Mouse (Mus musculus) stomach, embryonic 14.5 days (tissue): ENCODE measurements around the gene Ank3. TPM values are rescaled to one million over a fixed set of nuclear protein-coding genes. Genes with fewer than 3 reads are reported as not detected.

Source experiments
- ATAC-seq: fragments of 200-750 bp; cut with Nextera tagmentation; 2 replicates; pipeline ENCODE4 v1.8.0; 2017; ENCODE audit warnings: low read depth, moderate TSS enrichment; ENCODE audit not compliant: insufficient number of reproducible peaks, insufficient read depth, low FRiP score
- H3K27ac ChIP-seq: fragments of 300-500 bp; sonication (generic); 2 replicates; pipeline ENCODE4 v1.5.1; 2014; ENCODE audit warnings: mild to moderate bottlenecking, low read length, moderate library complexity, mixed read lengths
- H3K27me3 ChIP-seq: fragments of 300-500 bp; sonication (generic); 2 replicates; pipeline ENCODE4 v1.6.1; 2014; ENCODE audit warnings: low read length, control low read depth, mixed read lengths; ENCODE audit not compliant: control insufficient read depth, insufficient read depth
- H3K36me3 ChIP-seq: fragments of 300-500 bp; sonication (generic); 2 replicates; pipeline ENCODE4 v1.6.1; 2014; ENCODE audit warnings: mild to moderate bottlenecking, control low read depth, low read length, moderate library complexity, mixed read lengths; ENCODE audit not compliant: control insufficient read depth, insufficient read depth
- H3K4me1 ChIP-seq: fragments of 300-500 bp; sonication (generic); 2 replicates; pipeline ENCODE4 v1.6.1; 2014; ENCODE audit warnings: low read length, control low read depth, mixed read lengths; ENCODE audit not compliant: control insufficient read depth, insufficient read depth
- H3K4me2 ChIP-seq: fragments of 300-500 bp; sonication (generic); replicated peaks from 2 replicates; pipeline ENCODE4 v1.6.1; 2014; ENCODE audit warnings: low read depth, low read length, control low read depth
- H3K4me3 ChIP-seq: fragments of 300-500 bp; sonication (generic); 2 replicates; pipeline ENCODE4 v1.5.1; 2014; ENCODE audit warnings: low read depth, low read length, control low read depth
- H3K9ac ChIP-seq: fragments of 300-500 bp; sonication (generic); replicated peaks from 2 replicates; pipeline ENCODE4 v1.6.1; 2014; ENCODE audit warnings: low read depth, mild to moderate bottlenecking, control low read depth, low read length, moderate library complexity, mixed read lengths
- H3K9me3 ChIP-seq: fragments of 300-500 bp; sonication (generic); 2 replicates; pipeline ENCODE4 v1.6.1; 2016; ENCODE audit warnings: low read depth, low read length, control low read depth; ENCODE audit not compliant: control insufficient read depth
- WGBS: fragments of 180-500 bp; shearing (Covaris S2); extraction: QIAGEN DNeasy Blood & Tissue Kit; methylation state at CpG from one replicate; pipeline ENCODE4 v1.1.7; 2014; 5-methylcytosine and 5-hydroxymethylcytosine counted together
- polyA plus RNA-seq: library from polyadenylated mRNA; unstranded; fragments of >200 nt; fragmentation: Nextera tagmentation; extraction: Ambion mirVana; gene quantifications from 2 replicates; pipeline ENCODE4 v1.2.1, GENCODE M21; 2014

The Ank3 gene
- polyA plus RNA-seq, 1 experiment from 2014 or later = 46.1 TPM

GRCm38 (mm10) chr10:69696019-69696418 lies 297.4 kb downstream of the Ank3 start:
- H3K36me3 ChIP-seq = no peaks in the 10 kb centered on the region
- H3K4me1 ChIP-seq = no peaks in the 10 kb centered on the region
- no peak overlapping the region for H3K4me2 ChIP-seq
- WGBS = 70% methylated on average over 9 of the region's 9 CpGs
- no peaks in the 10 kb centered on the region for H3K9me3 ChIP-seq
- no peak overlapping the region for H3K9ac ChIP-seq
- H3K27me3 ChIP-seq = no peaks in the 10 kb centered on the region
- H3K27ac ChIP-seq = no peak overlapping the region
- ATAC-seq = no peak
- no peak overlapping the region for H3K4me3 ChIP-seq

DNA sequence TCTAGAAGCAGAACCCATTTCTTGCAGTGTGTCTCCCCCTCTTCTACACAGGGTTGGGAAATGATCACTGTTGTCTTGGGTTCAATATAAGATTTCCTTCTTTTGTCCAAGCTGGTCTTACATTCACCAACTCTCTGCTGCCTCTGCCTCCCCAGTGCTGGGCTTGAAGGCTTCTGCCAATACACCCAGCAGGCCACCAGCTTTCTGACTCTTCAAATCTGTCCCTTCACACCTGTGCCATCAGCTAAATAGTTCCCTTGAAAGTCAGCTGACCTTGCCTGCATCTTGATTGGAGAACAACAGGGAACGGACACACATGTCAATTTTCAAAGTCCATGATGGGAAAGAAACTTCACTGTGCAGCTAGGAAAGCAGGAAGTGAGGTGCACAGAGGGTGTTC lies 300.1 kb downstream of the Ank3 start:
- ATAC-seq = no peak
- Histone ChIP-seq H3K9ac (no peak overlapping the region), H3K27ac (no peak overlapping the region), H3K4me2 (no peak overlapping the region), H3K4me1 (no peaks in the 10 kb centered on the region), H3K4me3 (no peak overlapping the region), H3K36me3 (no peaks in the 10 kb centered on the region), H3K27me3 (no peaks in the 10 kb centered on the region), H3K9me3 (no peaks in the 10 kb centered on the region)
- 87% methylated on average over 1 of the region's 1 CpGs for WGBS

DNA sequence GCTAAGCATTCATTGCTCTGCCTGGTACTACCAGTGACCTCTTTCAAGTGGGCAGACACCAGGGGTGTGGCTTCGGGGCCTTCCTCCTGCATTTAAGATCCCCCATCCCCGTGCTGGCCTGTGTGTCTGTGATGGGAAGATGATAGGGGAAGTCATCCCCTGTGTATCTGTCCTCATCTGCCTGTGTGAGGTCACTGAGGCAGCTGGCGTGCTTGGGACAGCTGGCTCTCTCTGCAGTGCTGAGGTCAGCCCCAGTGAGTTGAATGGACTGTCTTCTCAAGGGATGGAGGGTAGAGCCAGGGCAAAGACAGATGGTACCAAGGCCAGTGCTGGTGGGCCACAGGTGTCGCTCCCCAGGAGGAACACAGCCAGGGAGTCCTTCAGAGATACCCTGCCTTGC lies 302.7 kb downstream of the Ank3 start:
- no peak for ATAC-seq
- no peaks in the 10 kb centered on the region; the same call in 1 of the 2 replicates for H3K4me1 ChIP-seq
- no peaks in the 10 kb centered on the region for H3K27me3 ChIP-seq
- H3K27ac ChIP-seq = no peak overlapping the region
- WGBS = 45% methylated on average over 4 of the region's 4 CpGs
- no peaks in the 10 kb centered on the region for H3K9me3 ChIP-seq
- H3K9ac ChIP-seq = no peak overlapping the region
- H3K4me3 ChIP-seq = no peak overlapping the region
- H3K36me3 ChIP-seq = no peaks in the 10 kb centered on the region
- H3K4me2 ChIP-seq = no peak overlapping the region

DNA sequence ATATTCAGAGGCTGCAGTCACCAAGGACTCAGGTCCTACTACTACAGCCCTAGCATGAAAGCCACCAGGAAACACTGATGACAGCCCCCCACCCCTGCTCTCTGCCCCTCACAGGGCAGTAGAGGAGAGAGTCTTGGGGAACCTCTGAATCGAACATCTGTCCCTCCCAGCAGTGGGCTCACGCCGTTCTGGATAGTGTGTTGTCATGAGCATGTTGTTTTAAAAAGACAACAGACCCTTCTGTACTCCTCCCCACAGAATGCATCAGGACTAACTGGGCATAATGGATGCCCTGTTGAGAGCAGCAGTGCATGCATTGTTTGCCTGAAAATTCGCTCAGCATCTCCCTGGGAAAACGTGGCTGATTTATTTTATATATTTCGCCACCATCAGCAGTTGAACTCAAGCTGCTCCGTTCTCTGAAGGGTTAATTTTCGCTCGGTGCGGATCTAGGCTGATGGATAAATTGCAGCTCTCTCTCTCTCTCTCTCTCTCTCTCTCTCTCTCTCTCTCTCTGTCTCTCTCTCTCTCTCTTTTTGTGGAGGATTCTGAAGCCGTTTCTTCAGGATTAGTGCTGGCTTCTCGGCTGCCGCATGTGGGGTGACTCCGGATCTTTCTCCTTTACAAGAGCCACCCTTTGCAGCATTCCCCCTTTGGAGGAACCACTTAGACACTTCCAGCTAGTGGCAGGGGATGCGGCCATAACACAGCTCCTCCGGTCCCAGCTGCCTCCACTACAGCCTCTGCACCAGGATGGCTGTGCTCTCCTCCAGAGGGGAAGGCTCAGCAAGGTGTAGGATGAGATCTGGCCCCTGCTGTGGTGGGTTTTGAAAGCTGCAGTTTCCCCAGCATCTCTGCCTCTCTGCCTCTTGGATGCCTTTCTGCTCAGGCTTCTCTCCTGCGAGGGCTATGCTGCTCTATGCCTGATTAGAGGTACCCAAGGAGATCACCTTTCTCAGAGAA lies 307.5 kb downstream of the Ank3 start:
- H3K27me3 ChIP-seq = no peaks in the 10 kb centered on the region
- no peaks in the 10 kb centered on the region; the same call in 1 of the 2 replicates for H3K4me1 ChIP-seq
- peak overlapping the region; percentile 39 for H3K4me2 ChIP-seq
- no peaks in the 10 kb centered on the region for H3K36me3 ChIP-seq
- H3K9ac ChIP-seq = no peak overlapping the region
- H3K9me3 ChIP-seq = no peaks in the 10 kb centered on the region
- ATAC-seq = peak; percentile 61; the same call in 1 of the 2 replicates
- no peak overlapping the region for H3K27ac ChIP-seq
- peak overlapping the region; percentile 9; the same call in 1 of the 2 replicates for H3K4me3 ChIP-seq
- WGBS = 11% methylated on average over 17 of the region's 17 CpGs

DNA sequence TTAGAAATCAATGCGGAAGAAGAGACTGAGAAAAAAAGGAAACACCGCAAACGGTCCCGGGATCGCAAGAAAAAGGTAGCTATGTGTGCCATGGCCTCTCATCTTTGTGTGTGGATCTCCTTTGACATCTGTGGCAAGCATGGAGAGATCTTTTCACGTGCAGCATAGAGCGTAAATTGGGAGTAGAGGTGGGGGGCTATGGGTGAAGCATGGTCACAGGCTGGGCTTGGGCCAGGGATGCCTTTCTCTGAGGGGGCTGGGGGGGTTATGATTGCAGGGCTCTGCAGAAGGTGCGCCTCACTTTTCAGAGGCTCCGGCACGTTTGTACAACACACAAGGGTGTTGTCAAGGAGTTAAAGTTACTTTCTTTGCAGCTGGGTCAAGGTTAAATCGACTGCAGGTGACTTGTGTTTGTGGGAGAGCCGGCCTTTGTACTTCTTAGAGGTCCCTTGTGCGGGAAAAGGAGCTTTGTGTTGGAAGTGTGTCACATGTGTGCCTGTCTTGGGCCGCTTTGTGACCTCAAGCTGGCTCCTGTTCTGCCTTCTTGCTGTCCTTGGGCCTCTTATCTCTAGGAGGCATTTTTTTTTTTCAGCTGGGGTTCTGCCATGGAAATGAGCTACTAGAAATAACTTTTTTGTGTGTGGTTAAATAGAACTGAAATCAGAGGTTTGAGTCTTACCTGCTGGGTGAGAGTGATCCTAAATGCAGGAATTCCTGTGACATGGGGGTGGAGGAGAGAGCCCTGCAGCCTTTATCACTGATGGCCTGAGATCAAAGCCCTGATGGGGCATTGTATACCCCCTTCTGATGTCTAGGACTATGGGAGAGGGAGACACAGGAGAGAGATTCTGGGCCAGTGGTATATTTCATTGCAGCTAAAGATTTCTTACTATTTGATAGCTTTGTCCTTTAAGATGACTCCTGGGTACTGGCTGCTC lies 308.5 kb downstream of the Ank3 start:
- Histone ChIP-seq H3K4me3 (no peak overlapping the region; the same call in 1 of the 2 replicates), H3K27me3 (no peaks in the 10 kb centered on the region), H3K36me3 (no peaks in the 10 kb centered on the region), H3K9ac (no peak overlapping the region), H3K4me1 (no peaks in the 10 kb centered on the region; the same call in 1 of the 2 replicates), H3K9me3 (no peaks in the 10 kb centered on the region), H3K4me2 (no peak overlapping the region; the same call in 1 of the 2 replicates), H3K27ac (no peak overlapping the region)
- no peak for ATAC-seq
- 32% methylated on average over 14 of the region's 14 CpGs for WGBS

DNA sequence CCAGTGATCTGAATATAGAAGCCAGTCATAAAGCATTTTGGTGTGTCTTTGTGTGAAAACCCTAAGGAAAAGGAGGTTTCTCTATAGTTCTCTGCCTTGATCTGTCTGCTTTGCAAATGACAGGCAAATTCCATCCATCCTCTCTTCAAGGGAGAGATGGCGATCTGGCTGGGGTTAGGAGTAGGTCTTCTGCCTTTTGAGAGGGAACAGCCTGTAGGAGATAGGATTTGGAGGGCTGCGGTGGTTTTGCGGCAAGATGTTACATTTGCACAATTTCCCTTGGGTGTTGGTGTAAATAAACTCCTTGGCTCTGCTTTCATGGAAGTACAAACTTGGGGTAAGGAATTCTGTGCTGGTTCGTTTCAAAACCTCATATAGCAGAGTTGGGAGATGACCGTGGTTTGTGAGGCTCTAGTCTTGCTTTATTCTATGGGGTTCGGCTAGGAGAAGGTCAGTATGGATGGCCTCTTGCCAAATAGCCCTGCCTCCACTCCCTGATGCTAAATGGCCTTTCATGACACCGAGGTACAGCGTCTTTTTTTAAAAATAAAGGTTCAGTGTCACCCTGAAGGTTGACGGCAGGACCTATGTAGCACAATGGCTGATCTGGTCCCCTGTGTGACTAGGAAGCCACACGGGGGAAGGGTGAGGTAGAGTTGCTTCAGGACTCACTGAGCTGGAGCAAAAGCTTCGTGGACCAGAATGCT lies 309.4 kb downstream of the Ank3 start:
- Histone ChIP-seq H3K4me1 (no peaks in the 10 kb centered on the region; the same call in 1 of the 2 replicates), H3K27ac (no peak overlapping the region), H3K4me3 (no peak overlapping the region), H3K9ac (no peak overlapping the region), H3K9me3 (no peaks in the 10 kb centered on the region), H3K36me3 (no peaks in the 10 kb centered on the region), H3K4me2 (no peak overlapping the region), H3K27me3 (no peaks in the 10 kb centered on the region)
- 80% methylated on average over 11 of the region's 11 CpGs for WGBS
- ATAC-seq = no peak

- no peaks in the 10 kb centered on the region for H3K9me3 ChIP-seq
- no peak overlapping the region for H3K4me2 ChIP-seq
- no peak for ATAC-seq
- H3K27ac ChIP-seq = no peak overlapping the region
- H3K4me3 ChIP-seq = no peak overlapping the region
- H3K36me3 ChIP-seq = no peaks in the 10 kb centered on the region
- H3K27me3 ChIP-seq = no peaks in the 10 kb centered on the region
- H3K4me1 ChIP-seq = no peaks in the 10 kb centered on the region; the same call in 1 of the 2 replicates
- no peak overlapping the region for H3K9ac ChIP-seq
- 78% methylated on average over 2 of the region's 2 CpGs for WGBS
These were observed 311.1 kb downstream of the Ank3 start for GRCm38 (mm10) chr10:69709631-69710030.

- ATAC-seq = no peak
- Histone ChIP-seq H3K9me3 (no peaks in the 10 kb centered on the region), H3K9ac (no peak overlapping the region), H3K36me3 (no peaks in the 10 kb centered on the region), H3K4me1 (no peaks in the 10 kb centered on the region; the same call in 1 of the 2 replicates), H3K27ac (no peak overlapping the region), H3K4me3 (no peak overlapping the region), H3K4me2 (no peak overlapping the region), H3K27me3 (no peaks in the 10 kb centered on the region)
- 94% methylated on average over 5 of the region's 5 CpGs for WGBS
These were observed 312.2 kb downstream of the Ank3 start for GRCm38 (mm10) chr10:69710802-69711201.
